Mouse (Mus musculus) T-helper 2 cell (primary cell): ENCODE results near the gene Fam118a.

Experiments
- in situ Hi-C: fragments of 300-600 bp; cut with MboI, MseI; formaldehyde crosslinking; loops from one replicate; pipeline ENCODE4 v1.15.1; 2025; ENCODE audit warnings: high pct_unique_total_duplicates

Gene Fam118a

DNA sequence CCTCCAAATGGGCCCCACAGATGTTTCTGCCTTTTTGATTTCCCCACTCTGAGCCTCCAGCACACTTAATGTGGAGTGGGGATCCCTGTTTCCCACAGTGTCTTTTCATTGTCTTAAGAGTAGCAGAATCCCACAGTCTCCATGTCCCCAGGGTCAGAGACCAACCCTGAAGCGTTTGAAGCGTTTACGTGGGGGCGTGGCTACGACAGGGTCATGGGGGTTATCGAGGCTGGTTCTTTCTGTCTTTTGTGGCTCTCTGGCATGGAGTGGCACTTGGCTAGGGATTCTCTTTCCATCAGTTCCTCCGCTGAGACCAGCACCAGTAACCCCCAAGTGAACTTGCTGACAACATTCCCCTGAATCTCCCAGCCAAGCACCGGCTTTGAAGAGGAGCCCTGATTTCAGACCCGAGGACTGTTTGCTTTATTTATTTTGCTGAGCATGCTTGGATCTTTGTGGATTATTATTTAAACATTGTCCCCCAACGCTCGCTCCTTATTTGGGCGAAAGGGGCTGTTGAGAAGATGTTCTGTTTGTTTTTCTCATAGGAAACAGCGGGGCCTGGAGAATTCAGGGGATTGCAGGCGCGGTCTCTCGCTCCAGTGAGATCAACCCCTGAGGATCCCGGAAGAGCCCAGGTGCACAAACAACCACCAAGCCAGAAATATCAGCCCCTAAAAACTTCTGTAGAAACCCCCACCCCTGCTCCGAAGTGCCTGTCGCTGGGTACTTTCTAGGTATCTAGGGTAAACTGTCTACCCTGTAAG, 16.7 kb upstream of the Fam118a start:
- in situ Hi-C loops, result no loop called here

DNA sequence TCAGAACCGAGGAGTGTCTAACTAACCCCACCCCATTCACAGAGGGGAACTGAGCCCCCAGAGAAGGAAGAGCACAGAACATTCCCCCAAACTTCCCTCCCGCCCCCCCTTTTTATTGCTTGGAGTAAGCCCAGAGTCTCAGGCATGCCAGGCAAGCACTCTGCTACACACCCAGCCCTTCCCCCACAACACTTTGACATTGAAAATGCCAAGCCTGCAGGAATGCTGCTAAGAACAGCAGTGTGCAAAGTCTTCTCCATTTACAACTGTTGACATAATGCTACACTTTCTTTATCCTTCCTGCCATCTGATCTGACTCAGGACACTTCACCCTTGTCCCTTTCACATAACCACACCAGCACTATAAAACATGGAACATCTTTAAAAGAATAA, 16.1 kb upstream of the Fam118a start:
- in situ Hi-C loops, result no loop called here

DNA sequence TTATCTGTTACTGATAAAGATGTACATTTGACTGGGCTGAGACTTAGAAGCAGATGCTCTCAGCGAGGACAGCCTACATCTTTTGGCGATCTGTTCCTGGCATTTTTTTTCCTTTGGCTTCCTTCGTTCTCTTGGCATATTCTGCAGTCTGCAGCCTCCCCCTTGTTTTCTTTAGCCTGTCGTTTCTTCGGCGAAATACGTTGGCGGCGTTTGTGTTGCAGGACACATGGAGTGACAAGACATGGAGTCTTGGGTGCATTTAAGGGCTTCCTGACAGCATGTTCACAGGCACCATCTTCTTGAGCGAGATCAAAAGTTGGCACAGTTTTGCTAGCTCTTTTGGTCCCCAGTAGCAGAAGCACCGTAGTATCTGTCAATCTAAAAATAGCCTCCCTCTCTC, 13.0 kb upstream of the Fam118a start:
- in situ Hi-C loops, result no loop called here

DNA sequence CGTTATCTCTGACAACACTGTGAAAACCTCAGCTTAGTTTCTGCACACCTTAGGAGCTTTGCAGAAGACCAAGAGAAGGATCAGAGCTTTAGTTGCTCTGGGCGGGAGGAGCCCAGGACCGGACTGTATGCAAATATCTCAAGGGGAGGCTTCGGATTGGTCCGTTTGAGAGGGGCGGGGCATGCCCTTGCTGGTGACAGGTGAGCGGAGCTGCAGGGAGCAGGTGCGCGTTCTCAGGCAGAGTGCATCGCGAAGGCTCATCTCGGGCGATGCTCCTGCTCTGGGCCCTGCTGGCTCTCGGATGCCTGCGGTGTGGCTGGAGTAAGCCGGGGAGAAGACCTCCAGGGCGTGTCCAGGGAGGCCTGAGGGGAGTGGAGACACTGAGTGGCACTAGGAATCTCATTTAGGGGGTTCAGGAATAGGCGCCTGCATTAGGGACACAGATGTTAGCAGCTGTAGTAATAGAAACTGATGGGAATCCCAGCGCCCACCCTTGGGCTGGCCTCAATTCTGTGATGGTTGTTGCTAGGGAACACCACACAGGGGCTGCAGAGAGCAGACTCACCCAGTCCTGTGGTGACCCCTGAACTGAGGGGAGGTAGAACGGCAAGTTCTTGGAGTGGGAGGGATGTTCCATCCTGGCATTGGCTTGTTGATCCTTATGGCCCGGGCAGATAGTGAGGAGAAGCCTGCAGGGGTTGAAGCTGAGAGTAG, 11.6 kb upstream of the Fam118a start, which contains the start of gene Upk3a:
Gene Upk3a (plus strand): TSS at position 191 of the 714 bp plus-strand sequence.
- in situ Hi-C loops, result no loop called here

DNA sequence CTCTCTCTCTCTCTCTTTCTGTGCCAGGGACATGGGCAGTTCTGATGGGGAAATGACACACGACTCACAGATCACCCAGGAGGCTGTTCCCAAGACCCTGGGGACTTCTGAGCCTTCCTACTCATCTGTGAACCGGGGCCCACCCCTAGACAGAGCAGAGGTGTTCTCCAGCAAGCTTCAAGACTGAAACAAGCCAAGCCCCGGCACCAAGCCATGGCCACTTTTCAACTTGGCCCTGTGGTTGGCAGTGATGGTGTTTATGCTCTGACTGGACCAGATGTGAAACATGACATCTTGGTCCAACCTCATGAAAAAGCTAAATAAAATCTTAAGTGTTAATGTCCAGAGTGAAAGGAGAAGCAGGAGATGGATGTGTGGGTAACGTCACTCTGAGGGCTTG, 6.5 kb upstream of the Fam118a start:
- in situ Hi-C loops, result no loop called here

DNA sequence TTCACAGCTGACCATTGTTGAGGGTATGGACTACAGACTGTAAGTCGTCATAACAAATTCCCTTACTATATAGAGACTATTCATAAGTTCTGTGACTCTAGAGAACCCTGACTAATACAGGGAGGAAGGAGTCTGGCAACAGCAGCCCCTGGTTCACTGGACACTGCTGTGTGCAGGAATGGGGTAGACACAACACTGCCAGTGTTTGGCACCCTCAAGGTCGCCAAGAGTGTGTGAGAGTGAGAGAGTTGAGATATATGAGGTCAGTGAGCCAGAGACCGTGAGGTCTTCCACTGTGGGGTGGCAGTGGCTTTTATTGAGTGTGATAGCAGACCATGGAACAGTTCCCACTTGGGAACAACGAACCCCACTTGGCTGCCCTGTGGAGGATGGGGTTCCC, 2.6 kb upstream of the Fam118a start:
- in situ Hi-C loops, result loop anchor here (25.0 kb wide), 1 partner anchor 1161 kb away; the partner anchor contains the start of gene Cerk

DNA sequence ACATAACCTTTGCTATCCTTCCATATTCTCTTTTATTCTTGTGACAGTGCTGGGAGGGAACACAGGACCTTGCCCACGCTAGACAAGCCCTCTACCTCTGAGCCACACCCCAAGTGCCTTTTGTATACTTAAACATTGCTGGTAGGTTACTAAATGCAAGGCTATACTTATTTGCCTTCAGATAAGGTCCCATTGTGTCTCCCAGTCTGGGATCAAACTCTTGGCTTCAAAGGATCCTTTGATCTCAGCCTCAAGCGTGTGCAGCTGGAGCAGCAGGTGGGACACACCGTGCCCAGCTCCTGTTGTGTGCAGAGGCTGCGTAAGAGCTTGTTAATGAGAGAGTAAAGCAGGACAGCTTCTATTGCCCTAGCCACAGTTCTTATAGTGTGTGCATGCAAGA, 1.0 kb upstream of the Fam118a start:
- in situ Hi-C loops, result loop anchor here (25.0 kb wide), 1 partner anchor 1160 kb away; the partner anchor contains the start of gene Cerk

DNA sequence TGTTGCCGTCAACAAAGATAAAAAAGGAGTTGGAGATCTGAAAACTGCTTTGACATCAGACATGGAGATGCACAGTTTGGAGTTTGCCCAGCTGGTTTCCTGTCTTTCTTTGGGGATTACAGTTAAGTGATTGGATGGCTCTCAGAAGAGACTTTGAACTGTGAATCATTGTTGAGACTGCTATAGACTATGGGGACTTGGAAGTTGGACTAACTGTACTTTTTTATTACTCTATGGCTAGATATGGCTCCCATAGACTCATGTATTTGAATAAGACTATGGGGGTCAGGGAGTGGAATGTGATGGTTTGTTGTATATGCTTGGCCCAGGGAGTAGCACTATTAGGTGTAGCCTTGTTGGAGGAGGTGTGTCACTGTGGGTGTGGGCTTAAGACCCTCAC, 1.9 kb downstream of the Fam118a start:
- in situ Hi-C loops, result loop anchor here (25.0 kb wide), 1 partner anchor 1157 kb away; the partner anchor contains the start of gene Cerk

DNA sequence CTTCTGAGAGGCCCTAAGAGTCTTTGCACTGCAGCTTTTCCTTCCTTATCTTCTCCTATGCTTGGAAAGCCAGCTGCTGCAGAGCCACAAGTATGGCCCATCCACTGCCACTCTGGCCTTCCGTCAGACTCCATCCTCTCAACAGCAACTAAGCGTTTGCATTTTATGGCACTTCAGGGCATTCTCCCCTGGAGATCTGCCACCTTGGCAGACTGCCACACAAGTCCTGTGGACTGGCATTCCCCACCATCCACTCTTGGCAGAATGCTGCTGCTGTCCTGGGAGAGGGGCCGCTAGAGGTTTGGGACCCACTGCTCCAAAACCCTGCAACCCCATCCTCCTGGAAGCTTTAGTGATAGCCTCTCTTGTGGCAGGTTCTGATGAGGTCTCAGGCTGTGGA, 3.1 kb downstream of the Fam118a start:
- in situ Hi-C loops, result loop anchor here (25.0 kb wide), 1 partner anchor 1155 kb away; the partner anchor contains the start of gene Cerk

DNA sequence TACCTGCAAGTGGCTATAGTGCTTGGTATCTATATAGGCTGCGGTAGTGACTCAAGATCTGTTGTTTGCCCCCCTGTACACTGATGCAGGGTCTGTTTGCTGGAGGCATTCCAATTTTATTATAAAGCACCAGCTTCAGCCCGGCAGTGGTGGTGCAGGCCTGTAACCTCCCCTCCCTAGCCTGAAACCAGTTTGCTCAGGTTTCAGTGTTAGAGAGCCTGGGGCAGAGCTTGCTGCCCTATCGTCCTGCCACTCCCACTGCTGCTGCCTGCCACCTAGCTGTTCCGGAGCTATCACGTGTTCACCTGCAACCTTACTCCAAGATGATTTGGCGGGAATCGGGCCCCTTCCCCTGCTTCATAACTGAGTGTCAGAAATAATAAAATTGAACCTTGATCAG, 5.2 kb downstream of the Fam118a start:
- in situ Hi-C loops, result loop anchor here (25.0 kb wide), 1 partner anchor 1153 kb away; the partner anchor contains the start of gene Cerk

DNA sequence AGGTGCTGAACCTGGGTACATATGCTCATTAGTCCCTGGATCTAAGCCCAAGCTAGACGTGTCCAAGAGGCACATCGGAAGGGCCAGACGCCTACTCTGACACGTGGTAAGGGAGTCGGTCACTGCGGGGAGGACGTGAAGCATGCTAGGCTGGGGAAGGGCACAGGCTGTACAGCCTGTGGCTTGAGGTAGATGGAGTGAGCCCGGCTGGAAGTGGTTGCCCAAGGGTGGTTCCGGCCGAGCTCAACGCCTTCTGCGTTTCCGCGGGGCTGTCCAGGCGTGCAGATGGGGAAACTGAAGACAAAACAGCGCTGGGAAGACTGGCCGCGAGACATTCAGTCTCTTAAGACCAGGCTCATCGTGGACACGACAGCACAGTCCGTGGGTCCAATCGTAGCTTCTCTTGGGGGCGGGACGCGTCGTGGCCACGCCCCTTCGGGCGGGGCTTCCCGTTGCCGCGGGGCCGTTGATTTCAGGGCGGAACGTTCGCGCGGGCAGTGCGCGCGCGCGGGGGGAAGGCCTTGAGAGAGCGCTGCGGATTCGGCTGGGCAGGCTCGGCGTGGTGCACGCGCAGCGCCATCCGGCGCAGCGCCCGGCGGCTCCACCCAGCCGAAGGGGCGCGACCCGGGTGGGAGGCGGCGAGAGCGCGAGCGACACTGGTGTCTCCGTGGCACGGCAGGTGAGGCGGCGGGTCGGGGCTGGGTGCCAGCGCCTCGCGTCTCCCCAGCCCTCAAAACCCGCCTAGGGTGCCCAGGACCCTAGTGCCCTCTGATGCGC, 8.0 kb downstream of the Fam118a start:
- in situ Hi-C loops, result loop anchor here (25.0 kb wide), 1 partner anchor 1151 kb away; the partner anchor contains the start of gene Cerk

DNA sequence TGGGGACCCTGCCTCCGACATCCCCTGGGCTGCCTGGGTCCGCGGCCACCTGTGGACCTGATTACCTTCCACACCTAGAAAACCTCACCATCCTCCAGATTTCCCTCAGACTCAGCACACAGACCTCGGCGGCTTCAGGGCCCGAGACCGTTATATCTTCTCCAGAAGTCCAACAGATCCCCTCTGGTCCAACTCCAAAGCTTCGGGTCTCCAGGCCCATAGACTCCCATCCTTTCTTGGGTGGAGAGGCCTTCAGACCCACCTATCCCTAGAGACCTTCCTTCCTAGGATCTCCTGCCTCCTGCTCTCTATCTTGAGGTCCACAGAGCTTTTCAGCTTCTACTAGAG, 8.6 kb downstream of the Fam118a start:
- in situ Hi-C loops, result loop anchor here (25.0 kb wide), 1 partner anchor 1150 kb away; the partner anchor contains the start of gene Cerk

DNA sequence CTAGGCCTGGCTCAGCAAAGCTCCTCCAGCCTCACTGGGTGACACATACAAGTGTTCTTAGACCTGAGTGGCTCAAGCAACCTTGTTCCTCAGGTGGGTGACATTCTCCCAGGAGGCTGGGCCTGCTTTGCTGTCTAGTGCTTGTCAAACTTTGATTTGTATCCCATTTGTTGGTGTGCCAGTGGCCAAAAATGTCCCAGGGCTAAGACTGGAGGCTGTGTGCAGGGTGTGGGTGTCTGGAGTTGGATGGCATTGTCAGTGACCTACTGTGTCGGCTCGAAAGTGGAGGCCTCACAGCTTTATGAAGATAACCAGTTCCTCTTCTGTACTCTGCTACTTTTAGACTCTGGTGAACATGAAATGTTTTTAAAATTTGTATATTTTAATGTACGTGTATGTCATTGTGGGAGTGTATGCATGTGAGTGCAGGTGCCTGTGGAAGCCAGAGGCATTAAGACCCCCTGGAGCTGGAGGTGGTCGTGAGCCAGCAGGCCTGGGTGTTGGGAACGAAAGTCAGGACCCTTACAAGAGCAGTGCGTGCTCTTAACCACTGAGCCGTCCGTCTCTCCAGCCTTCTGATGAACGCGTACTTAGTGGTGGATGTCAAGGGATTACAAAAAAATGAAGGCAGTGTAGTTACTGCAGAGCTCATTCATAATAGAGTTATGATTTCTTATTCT, 12.9 kb downstream of the Fam118a start:
- in situ Hi-C loops, result loop anchor here (25.0 kb wide), 1 partner anchor 1146 kb away; the partner anchor contains the start of gene Cerk

DNA sequence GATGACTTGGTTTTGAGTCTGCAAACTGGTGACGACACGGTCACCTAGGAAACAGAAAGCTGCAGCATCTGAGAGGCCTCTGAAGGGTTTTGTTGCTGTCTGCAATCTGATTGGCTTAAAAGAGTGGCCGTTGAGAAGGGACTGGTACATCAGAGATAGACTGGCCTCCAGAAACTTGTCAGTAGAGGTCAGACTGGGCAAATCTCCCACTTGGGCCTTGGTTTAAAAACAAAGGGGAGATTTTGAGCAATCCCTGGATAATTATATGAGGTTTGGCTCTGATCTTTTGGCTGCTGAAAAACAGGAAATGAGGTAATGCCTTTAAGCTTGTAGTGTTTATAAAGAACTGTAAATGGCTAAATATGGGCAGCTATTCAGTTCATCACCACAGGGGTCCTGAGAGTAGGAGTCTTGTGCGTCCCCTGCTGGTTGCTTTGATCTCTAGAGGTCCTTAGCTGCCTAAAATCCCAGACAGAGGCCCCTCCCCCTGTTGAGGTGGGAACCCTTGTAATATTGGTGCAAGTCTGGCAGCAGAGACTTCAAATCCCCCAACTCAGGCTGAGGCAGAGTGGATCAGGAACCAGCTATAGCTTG, 13.7 kb downstream of the Fam118a start:
- in situ Hi-C loops, result loop anchor here (25.0 kb wide), 1 partner anchor 1145 kb away; the partner anchor contains the start of gene Cerk

DNA sequence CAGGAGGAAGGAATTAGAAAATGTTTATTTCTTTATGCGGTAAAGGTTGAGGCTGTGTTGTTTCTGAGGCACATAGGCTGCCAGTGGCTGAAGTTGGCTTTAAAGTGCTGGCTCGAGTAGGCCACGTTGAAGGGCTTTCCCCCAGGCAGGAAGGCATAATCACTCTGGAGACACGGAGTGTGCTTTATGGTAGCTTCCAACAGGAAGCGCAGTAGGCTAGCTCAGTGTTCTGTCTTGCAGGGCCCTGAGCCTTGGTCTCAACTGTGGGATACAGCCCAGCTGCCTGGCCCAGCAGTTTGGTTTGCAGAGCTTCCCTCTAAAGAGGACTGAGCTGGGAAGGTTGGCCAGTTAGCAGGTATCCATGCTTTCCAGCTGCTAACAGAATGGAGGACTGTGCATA, 14.4 kb downstream of the Fam118a start:
- in situ Hi-C loops, result loop anchor here (25.0 kb wide), 1 partner anchor 1144 kb away; the partner anchor contains the start of gene Cerk

DNA sequence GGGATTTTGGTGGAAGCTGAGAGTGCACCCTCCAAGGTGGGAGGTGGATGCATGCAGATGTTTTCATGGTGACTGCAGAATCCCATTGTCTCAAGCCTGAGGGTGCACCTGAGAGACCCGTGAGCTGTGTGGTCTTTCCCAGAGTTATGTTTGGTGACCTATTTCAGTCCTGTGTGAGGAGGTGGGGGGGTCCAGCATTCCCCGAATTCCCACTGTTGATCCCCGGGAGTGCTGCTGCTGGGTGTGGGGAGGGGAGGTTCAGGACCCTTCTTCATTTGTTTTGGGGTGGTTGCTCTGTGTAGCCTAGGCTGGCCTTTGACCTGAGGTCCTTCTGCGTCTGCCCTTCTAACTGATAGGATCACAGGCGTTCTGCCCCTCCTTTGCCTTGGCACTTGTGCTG, 15.0 kb downstream of the Fam118a start:
- in situ Hi-C loops, result loop anchor here (25.0 kb wide), 1 partner anchor 1144 kb away; the partner anchor contains the start of gene Cerk

DNA sequence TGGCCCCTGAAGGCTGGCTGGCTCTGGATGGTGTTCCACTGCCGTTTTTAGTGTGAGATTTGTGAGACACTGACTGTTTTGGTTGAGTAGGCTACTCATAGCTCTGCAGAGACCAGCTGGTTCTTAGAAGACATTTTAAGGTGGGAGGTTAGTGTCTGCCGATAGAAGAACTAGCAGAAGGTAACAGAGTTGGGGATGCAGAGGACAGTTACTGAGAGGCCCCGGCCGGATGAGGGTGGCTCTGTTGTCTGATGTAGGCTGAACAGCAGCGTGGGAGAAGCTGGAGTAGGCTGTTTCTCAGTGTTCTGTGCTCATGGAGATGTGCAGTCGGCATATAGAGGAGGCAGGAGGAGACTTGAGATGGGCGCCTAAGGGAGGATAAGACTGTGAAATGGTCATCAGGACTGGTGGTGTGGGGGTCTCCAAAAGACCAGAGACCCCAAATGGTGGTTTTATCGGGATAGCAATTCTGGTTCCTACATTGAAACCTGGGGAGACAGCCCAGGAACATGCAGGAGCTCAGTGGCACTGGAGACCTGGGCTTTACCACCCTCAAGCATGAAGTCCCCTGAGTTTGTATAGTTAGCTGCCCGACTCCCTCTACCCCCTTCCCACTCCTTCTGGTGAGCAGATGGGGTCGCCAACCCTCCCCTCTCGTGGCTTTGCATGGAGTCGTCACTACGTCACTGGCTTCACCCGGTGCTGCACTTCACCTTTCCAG, 17.6 kb downstream of the Fam118a start:
- in situ Hi-C loops, result loop anchor here (25.0 kb wide), 1 partner anchor 1141 kb away; the partner anchor contains the start of gene Cerk

DNA sequence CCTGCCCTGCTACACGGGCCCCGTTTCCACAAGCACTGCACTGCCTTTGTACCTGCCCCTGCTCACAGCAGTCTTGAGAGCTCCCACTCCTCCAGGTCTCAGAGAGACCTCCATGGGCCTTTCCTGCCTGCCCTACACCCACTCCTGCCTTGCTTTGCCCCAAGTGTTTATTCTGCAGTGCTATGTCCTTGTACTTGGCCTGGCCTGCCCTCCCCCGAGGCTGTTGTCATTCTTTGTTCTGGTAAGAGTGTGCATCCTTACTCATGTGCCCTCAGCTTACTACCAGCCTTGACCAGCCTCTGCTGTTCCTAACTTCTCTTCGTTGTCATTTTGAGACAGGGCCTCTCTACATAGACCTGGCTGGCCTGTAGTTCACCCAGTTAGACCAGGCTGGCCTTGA, 19.1 kb downstream of the Fam118a start:
- in situ Hi-C loops, result loop anchor here (25.0 kb wide), 1 partner anchor 1139 kb away; the partner anchor contains the start of gene Cerk

DNA sequence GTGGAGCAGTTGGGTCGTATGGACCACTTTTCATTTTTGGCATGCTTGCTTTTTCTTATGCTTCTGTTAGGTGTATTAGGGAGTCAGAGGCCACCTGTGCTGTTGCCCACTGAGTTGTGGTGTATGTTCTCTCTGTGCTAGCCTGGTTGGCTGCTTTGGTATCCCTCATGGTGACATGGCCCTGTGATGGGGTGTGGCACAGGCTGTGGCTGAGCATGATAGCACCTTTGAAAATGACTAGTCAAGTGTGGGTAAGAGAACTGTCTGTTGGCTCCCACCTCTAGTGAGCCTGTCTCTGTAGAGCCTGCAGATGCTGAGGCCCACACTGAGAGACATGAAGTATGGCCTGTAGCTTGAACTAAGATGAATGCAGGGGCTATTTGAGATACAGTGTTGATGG, 21.0 kb downstream of the Fam118a start:
- in situ Hi-C loops, result loop anchor here (25.0 kb wide), 1 partner anchor 1138 kb away; the partner anchor contains the start of gene Cerk

DNA sequence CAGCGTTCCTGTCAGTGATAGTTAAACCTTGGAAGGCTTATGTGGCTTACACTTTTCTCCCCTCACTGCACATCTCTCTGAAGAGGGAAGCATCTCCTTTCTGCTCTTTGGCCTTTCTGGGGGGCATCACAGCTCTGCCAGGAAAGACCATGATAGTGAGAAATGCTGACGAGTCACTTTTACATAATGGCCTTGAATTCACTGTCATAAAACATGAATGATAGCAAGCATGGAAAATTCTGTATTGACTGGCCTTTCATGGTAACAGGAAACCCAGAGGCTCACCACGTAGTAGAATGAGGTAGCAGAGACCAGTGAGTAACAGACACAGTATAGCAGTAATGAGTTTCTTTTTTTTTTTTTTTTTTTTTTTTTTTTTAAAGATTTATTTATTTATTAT, 25.4 kb downstream of the Fam118a start:
- in situ Hi-C loops, result no loop called here
